Mouse (Mus musculus) small intestine, adult 2 months (tissue): ENCODE results near the gene Slc6a18.

Source experiments
- CTCF ChIP-seq: fragments of 200-500 bp; IDR thresholded peaks from 2 replicates; pipeline ENCODE4 v1.5.1; 2012; ENCODE audit warnings: low read depth, mild to moderate bottlenecking, control low read depth, inconsistent platforms, low read length, moderate library complexity, mixed read lengths; ENCODE audit not compliant: insufficient replicate concordance, insufficient read length; ENCODE audit errors: extremely low read depth
- POLR2A ChIP-seq: fragments of 200-500 bp; IDR thresholded peaks from 2 replicates; pipeline ENCODE4 v1.6.1; 2012; ENCODE audit warnings: low read depth, mild to moderate bottlenecking, control low read depth, inconsistent platforms, low read length, moderate library complexity

GRCm38 (mm10) chr13:73680394-73680793, 2.6 kb upstream of the Slc6a18 start:
- TF ChIP-seq POLR2A: no peak
- TF ChIP-seq CTCF: no peak
